Mouse (Mus musculus) mammary gland, adult 2 months (tissue): ENCODE data around the gene 1700003E16Rik. TPM values are rescaled to one million over a fixed set of nuclear protein-coding genes. Genes with fewer than 3 reads are reported as not detected.

Experiments used
- polyA plus RNA-seq: library from polyadenylated mRNA; depleted of rRNA; stranded (reverse); fragments of >200 nt; gene quantifications from 2 replicates; pipeline ENCODE4 v1.2.3, GENCODE M21; 2012; ENCODE audit warnings: low replicate concordance; rRNA removed

The 1700003E16Rik gene
- polyA plus RNA-seq: 0.06 and 0.10 TPM in 2 replicates

DNA sequence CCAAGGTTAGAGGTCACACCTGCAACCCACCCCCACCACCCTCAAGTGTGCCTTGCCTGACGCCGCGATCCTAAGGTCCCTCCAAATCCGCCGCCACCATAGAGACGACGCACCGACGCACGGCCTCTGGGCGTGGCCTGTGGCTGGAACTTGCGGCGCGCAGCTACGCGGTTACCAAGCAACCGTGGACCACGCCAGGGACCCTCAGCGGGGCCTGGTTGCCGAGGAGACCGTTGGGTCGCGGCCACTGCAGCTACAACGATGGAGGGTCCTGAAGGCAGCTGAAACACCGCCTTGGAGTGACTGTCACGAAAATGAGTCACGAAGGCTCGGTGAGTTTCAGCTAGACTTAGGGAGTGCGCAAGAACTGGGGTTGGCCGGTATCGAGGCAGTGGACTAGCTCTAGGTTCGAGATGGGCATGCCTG is at the start of gene 1700003E16Rik, which contains the start of gene Wdr54:
Gene 1700003E16Rik (plus strand): TSS at position 146 of the 426 bp plus-strand sequence.
Gene Wdr54 (minus strand): TSS at position 139 of the 426 bp plus-strand sequence.

DNA sequence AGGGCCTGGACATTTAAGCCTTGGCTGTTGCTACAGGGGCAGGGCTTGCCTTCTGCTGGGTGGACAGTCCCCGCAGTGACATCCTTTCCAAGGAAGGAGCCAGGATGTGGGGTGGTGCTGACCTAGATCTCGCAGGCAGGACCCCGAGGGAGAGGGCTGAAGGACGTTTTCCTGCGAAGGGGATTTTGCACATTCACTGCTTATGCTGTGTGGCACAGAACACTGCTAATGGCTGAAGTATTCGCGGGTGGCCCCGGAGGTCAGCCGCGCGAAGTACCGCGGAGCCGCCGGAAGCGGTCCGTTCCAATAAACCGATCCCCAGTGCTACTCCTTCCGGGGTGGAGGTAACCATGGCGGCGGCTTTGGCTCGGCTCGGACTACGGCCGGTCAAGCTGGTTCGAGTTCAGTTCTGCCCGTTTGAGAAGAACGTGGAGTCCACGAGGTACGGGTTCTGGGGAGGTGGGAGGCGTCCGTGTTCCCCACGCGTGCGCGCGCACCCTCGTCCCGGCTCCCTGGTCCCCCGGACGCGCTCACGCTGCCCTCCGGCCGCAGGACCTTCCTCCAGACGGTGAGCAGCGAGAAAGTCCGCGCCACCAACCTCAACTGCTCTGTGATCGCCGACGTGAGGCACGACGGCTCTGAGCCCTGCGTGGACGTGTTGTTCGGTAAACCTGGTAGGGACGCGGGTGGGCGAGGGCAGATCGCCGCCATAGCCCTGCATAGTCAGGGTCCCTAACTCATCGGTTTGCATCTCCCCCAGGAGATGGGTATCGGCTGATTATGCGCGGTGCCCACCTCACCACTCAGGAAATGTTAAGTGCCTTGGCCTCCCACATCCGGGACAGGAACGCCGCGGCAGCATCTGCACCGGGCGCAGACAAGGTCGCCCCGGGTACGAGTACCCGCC is 47.2 kb upstream of the 1700003E16Rik start, which contains the start of gene Mrpl53:
Gene Mrpl53 (plus strand): TSS at position 279 of the 907 bp plus-strand sequence.

DNA sequence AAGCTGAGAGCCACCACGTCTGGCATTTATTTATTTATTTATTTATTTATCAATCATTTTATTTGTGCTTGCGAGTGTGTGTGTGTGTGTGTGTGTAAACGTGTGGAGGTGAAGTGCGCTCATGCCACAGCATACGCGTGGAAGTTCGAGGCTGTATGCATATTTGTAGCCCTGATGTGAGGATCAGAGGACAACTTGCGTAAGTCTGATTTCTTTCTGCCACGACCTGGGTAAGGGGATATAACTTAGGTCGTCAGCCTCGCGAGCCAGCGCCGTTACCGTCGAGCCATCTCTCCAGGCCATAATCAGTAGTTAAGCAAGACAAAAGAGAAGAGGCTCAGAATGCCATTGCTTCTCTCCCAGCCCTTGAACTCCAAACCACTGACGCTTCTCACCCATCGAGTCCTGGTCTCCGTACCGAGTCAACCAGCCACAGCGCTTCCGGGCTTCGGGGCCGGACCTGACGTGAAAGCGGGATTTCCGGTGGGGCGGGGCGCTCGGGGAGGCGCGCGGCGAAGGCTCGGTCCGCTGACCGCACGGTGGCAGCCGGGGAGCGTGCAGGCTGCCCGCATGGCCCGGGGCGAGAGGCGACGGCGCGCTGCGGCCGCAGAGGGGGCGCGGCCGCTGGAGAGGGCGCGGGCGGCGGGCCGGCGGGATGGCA is 41.1 kb upstream of the 1700003E16Rik start, which contains the start of gene Mogs:
Gene Mogs (plus strand): TSS at position 486 of the 661 bp plus-strand sequence.

DNA sequence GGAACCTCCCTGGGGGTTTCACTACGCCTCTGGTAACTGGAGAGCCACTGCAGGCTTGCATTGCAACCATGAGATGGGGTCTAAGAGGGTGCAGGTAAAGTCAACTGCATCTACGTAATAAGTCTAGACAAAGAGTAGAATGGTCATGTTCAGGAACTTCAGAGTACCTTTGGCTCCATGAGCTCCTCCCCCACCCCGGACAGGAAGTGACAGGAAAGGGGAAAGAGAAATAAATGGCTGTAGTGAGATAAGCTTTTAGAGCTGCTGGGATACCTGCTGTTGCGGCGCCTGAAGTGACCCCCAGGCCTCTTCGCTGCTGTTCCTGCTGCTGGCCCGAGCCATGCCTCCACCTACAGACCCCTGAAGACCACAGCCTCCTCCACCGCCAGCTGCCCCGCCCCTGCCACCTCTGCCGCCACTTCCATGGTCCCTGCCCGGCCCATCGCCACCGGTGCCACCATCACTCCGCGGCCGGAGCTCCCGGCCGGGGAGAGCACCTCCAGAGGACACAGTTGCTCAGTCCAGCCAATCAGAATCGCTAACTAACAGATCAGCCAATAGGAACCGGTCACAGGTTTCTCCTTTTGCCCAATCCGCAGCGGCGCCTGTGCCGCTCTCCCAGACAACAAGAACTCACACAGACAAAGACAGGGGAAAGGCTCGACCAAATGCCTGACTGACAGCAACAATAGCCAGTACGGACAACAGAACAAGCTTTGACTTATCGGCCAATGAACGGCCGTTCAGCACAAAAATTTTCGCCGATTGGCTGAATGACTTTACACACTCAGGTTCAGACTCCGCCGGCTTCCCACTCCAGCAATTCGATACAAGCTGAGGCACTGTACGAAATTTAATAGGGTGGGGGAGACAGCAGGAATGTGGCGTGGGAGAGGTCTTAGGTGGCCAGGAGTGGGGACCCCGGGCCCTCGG is 35.0 kb upstream of the 1700003E16Rik start, which contains the start of gene Wbp1:
Gene Wbp1 (minus strand): TSS at position 630 of the 933 bp plus-strand sequence.

DNA sequence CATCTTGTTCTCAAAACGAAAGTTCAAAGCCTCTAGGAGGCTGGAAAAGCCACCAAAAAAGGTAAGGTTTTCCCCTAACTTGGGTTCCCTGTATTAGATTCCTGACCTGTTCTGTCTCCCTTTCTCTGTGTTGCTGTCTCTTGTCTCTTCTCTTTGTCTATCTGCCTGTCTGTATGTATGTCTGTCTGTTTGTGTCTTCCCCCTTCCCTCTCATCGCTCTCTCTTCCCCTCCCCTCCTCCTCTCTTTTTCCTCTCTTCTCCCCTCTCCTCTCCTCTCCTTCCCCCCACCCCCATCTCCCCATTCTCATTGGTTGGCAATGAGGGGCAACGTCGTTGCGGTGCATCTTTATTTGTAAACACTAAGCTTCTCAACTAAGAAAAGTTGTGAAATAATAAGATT is 30.9 kb upstream of the 1700003E16Rik start, which contains the start of gene Ino80b:
Gene Ino80b (minus strand): TSS at position 101 of the 400 bp plus-strand sequence.

DNA sequence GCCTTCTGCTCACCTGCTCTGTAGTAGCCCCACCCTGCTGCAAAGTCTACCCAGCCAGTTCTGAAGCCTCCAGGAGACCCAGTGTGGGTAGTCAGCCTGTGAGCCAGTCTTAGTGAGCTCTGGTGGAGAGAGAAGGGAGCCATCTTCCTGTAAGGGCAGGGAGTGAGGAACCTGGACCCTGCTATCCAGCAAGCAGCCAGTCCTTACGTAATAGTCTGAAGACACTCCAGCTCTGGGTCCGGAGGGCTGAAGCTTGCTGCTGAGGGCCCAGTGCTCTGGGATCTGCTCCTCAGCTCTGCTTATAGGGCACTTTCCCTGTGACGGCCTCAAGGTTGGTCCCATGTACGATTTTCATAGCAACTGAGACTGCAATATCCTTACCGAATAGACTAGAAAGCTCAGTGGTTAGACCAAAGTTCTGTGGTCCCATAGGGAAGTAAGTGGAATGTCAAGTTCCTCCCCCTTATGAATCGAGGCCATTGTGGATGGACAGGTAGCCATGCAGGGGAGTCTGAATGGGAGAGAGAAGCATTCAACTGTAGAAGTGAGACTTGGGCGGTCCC is 21.2 kb upstream of the 1700003E16Rik start, which contains the start of gene Rtkn:
Gene Rtkn (plus strand): TSS at position 513 of the 563 bp plus-strand sequence.

DNA sequence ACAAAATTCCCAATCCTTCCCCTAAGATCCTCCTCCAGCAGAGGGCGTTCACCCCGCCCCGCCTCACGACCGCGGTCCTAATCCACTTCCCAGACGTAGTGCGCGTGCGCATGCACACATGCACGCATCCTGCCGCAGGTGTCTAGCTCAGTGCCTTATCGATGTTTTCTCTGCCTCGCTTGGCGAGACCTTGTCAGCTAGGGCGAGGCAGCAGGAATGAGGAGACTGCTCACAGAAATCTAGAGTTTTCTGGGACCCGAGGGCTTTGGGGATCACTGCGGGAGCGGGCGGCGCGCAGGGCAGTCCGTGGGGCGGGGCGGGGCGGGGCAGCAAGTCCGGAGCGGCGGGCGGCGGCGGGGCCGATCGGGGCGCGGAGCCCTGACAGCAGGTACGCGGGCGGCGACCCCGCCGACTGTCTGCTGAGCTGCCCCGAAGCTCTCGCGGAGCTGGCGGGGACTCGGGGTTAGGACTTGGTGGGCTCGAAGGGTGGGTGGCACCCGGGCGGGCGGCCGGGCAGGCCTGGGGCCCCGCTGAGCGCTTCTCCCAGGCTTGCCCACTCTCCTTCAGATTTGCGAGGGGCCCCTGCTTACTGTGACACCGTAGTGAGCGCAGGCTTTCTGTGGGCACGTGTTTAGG is 9.5 kb downstream of the 1700003E16Rik start, which contains the start of gene Dctn1:
Gene Dctn1 (plus strand): TSS at position 314 of the 636 bp plus-strand sequence.

Other genes with a start within 250 kb of the 1700003E16Rik start
- 2.1 and 4.5 TPM in 2 replicates for gene Sema4f, start 216.6 kb upstream of the 1700003E16Rik start, polyA plus RNA-seq
- gene M1ap, start 209.5 kb upstream of the 1700003E16Rik start, polyA plus RNA-seq: 0.59 and 2.0 TPM in 2 replicates
- gene Dok1, start 122.9 kb upstream of the 1700003E16Rik start, polyA plus RNA-seq: 8.9 and 18.2 TPM in 2 replicates
- gene Loxl3, start 122.2 kb upstream of the 1700003E16Rik start, polyA plus RNA-seq: 9.9 and 12.4 TPM in 2 replicates
- 469 and 806 TPM in 2 replicates for gene Aup1, start 101.9 kb upstream of the 1700003E16Rik start, polyA plus RNA-seq
- gene Htra2, start 101.1 kb upstream of the 1700003E16Rik start, polyA plus RNA-seq: 55.0 and 63.3 TPM in 2 replicates
- gene Dqx1, start 98.6 kb upstream of the 1700003E16Rik start, polyA plus RNA-seq: 2.9 and 4.2 TPM in 2 replicates
- 0.80 TPM in 1 of 2 replicates, not detected in the other for gene Tlx2, start 86.1 kb upstream of the 1700003E16Rik start, polyA plus RNA-seq
- gene Pcgf1, start 78.5 kb upstream of the 1700003E16Rik start, polyA plus RNA-seq: 13.3 and 20.8 TPM in 2 replicates
- gene Lbx2, start 70.0 kb upstream of the 1700003E16Rik start, polyA plus RNA-seq: 2.1 and 2.8 TPM in 2 replicates
- 7.9 and 17.1 TPM in 2 replicates for gene Ccdc142, start 54.8 kb upstream of the 1700003E16Rik start, polyA plus RNA-seq
- 4.1 and 5.1 TPM in 2 replicates for gene Gm42688, start 54.8 kb upstream of the 1700003E16Rik start, polyA plus RNA-seq
- 53.5 and 79.1 TPM in 2 replicates for gene Mrpl53, start 47.4 kb upstream of the 1700003E16Rik start, polyA plus RNA-seq
- 55.4 and 72.6 TPM in 2 replicates for gene Mogs, start 40.9 kb upstream of the 1700003E16Rik start, polyA plus RNA-seq
- gene Wbp1, start 34.8 kb upstream of the 1700003E16Rik start, polyA plus RNA-seq: 188 and 203 TPM in 2 replicates
- gene Ino80b, start 31.0 kb upstream of the 1700003E16Rik start, polyA plus RNA-seq: 15.1 and 82.3 TPM in 2 replicates
- gene Rtkn, start 20.9 kb upstream of the 1700003E16Rik start, polyA plus RNA-seq: 67.9 and 77.1 TPM in 2 replicates
- gene Wdr54, start within 50 bp of the 1700003E16Rik start, polyA plus RNA-seq: 2.2 and 2.8 TPM in 2 replicates
- 128 and 171 TPM in 2 replicates for gene Dctn1, start 9.5 kb downstream of the 1700003E16Rik start, polyA plus RNA-seq
- 0.10 and 0.26 TPM in 2 replicates for gene Slc4a5, start 63.4 kb downstream of the 1700003E16Rik start, polyA plus RNA-seq
- gene Mthfd2, start 169.5 kb downstream of the 1700003E16Rik start, polyA plus RNA-seq: 4.0 and 4.8 TPM in 2 replicates
- 31.8 and 47.6 TPM in 2 replicates for gene Mob1a, start 169.6 kb downstream of the 1700003E16Rik start, polyA plus RNA-seq
- 10.8 and 32.7 TPM in 2 replicates for gene Bola3, start 192.7 kb downstream of the 1700003E16Rik start, polyA plus RNA-seq